Mouse (Mus musculus): ENCODE results near the gene Dync1i1.

GRCm38 (mm10) chr6:5867221-5867620 lies 141.8 kb downstream of the Dync1i1 start:
- TF ChIP-seq CTCF (IDR thresholded peaks at IDR 0.05; ENCODE audit: low read depth) (no peak), EP300 (optimal IDR thresholded peaks at IDR 0.05) (no peak)
